Mouse (Mus musculus) stomach, postnatal 0 days (tissue): ENCODE results near the gene Igdcc3. TPM values are rescaled to one million over a fixed set of nuclear protein-coding genes. Genes with fewer than 3 reads are reported as not detected.
"Not testable (repeated sequence)": the region's sequence is repeated elsewhere in the genome, so short reads cannot be mapped to it uniquely, and the experiment has no call there.

Experiments used
- ATAC-seq: fragments of 200-750 bp; cut with Nextera tagmentation; 2 replicates; pipeline ENCODE4 v1.8.0; 2017; ENCODE audit not compliant: low FRiP score, low TSS enrichment
- DNase-seq: peaks from one replicate; pipeline ENCODE4 v3.0.0-alpha.2; 2016; ENCODE audit warnings: low spot score
- H3K27ac ChIP-seq: fragments of 300-500 bp; sonication (generic); replicated peaks from 2 replicates; pipeline ENCODE4 v1.5.1; 2014; ENCODE audit warnings: mild to moderate bottlenecking, control low read depth
- H3K27me3 ChIP-seq: fragments of 300-500 bp; sonication (generic); 2 replicates; pipeline ENCODE4 v1.6.1; 2014; ENCODE audit warnings: low read length; ENCODE audit not compliant: control insufficient read depth, insufficient read depth
- H3K36me3 ChIP-seq: fragments of 300-500 bp; sonication (generic); 2 replicates; pipeline ENCODE4 v1.6.1; 2014; ENCODE audit warnings: low read length, mixed read lengths; ENCODE audit not compliant: control insufficient read depth, insufficient read depth
- H3K4me1 ChIP-seq: fragments of 300-500 bp; sonication (generic); replicated peaks from 2 replicates; pipeline ENCODE4 v1.6.1; 2014; ENCODE audit warnings: antibody characterized with exemption; ENCODE audit not compliant: control insufficient read depth, insufficient read depth
- H3K4me2 ChIP-seq: fragments of 300-500 bp; sonication (generic); replicated peaks from 2 replicates; pipeline ENCODE4 v1.6.1; 2014; ENCODE audit warnings: low read depth, mild to moderate bottlenecking, control low read depth, moderate library complexity
- H3K4me3 ChIP-seq: fragments of 300-500 bp; sonication (generic); 2 replicates; pipeline ENCODE4 v1.5.1; 2014; ENCODE audit warnings: low read depth, low read length, control low read depth
- H3K9ac ChIP-seq: fragments of 300-500 bp; sonication (generic); 2 replicates; pipeline ENCODE4 v1.6.1; 2014; ENCODE audit warnings: mild to moderate bottlenecking, low read length, control low read depth, mixed read lengths
- H3K9me3 ChIP-seq: fragments of 300-500 bp; sonication (generic); 2 replicates; pipeline ENCODE4 v1.6.1; 2016; ENCODE audit warnings: low read length; ENCODE audit not compliant: control insufficient read depth
- CTCF ChIP-seq: IDR thresholded peaks from 2 replicates; pipeline ENCODE4 v1.5.1; 2016; ENCODE audit warnings: antibody characterized with exemption, low read depth, mild to moderate bottlenecking, moderate library complexity
- EP300 ChIP-seq: optimal IDR thresholded peaks from 2 replicates; pipeline ENCODE3; 2016; ENCODE audit warnings: antibody characterized with exemption
- WGBS: fragments of 180-500 bp; shearing (Covaris S2); extraction: QIAGEN DNeasy Blood & Tissue Kit; methylation state at CpG from one replicate; pipeline ENCODE4 v1.1.7; 2014; 5-methylcytosine and 5-hydroxymethylcytosine counted together
- polyA plus RNA-seq: library from polyadenylated mRNA; unstranded; fragments of >200 nt; fragmentation: Nextera tagmentation; extraction: Ambion mirVana; gene quantifications from 2 replicates; pipeline ENCODE4 v1.2.1, GENCODE M21; 2015

Igdcc3 gene
- polyA plus RNA-seq, 1 experiment from 2014 or later = 0.32 TPM

DNA sequence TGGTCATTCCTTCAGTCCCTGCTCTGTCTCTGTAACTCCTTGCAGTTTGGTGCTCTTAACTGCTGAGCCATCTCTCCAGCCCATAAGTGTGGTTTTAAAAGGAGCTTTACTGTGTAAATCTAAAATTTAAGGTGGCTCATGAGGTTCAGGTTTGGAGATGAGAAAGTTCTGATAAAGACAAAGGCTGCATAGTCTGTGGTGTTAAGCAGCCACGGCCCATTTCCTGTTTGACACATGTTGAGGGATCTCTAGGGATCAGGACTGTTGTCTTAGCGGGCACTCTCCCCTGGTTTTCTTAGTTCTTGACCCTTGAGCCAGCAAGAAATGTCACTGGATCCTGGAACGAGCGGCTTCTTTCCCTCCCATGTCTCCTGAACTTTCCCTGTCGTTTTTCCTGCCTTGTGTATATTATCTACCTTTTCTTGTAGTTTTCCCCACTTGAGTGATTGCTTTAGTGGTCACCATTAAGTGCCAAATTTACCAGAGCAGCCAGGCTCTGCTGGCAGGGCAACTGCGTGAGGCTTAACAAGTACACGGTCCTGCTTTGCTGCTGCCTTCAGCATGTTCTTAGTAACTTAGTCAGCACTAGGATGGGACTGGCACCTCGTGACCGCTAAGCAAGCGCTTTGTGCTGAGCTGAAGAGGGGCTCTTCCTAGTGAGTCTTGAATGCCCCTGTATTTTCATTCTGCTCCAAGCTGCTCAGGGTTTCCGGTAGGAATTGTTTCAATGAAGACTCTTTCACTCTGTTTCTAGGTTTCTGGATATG, 64.2 kb downstream of the Igdcc3 start:
- no peaks in the 10 kb centered on the region for H3K27me3 ChIP-seq
- H3K36me3 ChIP-seq = no peaks in the 10 kb centered on the region
- WGBS = 65% methylated on average over 11 of the region's 11 CpGs
- no peaks in the 10 kb centered on the region for H3K9me3 ChIP-seq
- no peak overlapping the region for H3K27ac ChIP-seq
- no peak for DNase-seq
- no peak overlapping the region for H3K4me2 ChIP-seq
- no peaks in the 10 kb centered on the region for H3K4me1 ChIP-seq
- no peak overlapping the region for H3K4me3 ChIP-seq
- no peak for ATAC-seq
- no peak overlapping the region for H3K9ac ChIP-seq
- TF ChIP-seq EP300 (no peak), CTCF (no peak)

DNA sequence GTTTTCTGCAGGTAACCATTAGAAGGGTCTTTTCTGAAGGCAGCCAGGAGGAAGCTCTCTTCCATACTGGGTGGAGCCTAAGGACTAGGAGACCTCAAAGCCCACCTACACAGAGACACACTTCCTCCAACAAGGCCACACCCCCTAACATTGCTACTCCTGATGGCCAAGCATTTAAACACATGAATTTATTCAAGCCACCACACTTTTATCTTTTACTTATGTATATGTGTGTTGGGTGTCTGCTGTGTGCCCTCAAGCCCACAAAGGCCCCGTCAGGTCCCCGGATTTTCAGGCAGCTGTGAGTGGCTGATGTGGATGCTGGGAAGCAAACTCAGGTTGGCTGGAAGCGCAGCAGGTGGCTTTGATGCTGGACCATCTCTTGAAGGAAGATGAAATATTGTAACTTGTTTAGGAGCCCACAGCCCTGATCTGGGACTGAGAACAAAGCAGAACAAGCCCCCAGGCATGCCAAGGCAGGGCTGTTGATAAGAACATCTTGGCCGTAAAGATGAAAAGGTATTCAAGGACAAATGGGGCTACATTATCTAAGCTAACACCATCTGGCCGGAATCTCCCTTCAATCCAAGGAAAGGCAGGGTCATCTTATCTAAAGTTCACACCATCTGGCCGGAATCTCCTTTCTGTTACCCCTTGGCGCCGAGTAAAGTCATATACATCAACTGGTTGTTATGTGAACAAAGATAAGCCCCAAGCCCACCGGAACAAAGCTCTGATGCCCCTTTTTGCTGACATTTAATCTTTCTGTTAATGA, 66.2 kb downstream of the Igdcc3 start:
- ATAC-seq = not testable (repeated sequence)

DNA sequence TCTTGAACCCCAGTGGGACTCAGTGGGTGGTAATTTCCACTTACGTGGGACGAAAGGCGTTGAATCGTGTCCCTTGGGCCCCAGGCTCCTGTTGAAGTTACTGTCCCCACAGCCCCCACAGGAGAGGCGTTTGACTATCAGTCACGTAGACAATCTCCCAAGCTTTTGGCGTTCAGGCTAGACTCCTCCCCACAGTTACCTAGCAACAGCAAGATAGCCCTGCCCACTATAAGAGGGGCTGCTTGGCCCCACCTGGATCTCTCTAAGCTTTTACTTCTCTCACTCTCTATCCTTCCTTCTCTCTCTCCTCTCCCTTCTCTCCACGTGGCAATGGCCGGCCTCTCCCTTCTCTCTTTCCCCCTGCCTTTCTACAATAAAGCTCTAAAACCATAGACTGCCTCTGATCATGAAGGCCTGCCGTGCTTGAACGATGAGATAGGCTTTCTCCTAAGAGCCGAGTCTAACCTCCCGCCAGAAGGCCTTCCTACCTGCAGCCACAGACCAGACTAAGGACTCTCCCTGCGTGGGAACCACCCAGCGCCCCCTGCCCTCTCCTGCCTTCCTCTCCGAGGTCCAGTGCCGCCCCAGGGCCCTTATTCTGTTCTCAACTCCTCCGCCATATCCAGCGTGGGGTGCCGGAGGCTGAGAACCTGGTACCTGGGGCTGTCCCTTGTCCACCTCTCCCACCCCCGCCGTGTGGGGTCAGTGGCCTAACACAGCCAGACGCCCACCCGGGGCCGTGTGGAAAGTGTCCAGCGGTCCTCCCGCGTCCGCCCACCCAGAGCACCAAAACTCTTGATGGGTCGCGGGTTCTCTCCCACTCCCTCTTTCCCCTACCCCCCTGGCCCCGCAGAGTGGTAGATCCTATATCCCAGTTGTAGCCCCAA, 67.5 kb downstream of the Igdcc3 start:
- TF ChIP-seq EP300 (no peak), CTCF (no peak)
- no peaks in the 10 kb centered on the region for H3K27me3 ChIP-seq
- no peak overlapping the region for H3K9ac ChIP-seq
- H3K27ac ChIP-seq = no peak overlapping the region
- 89% methylated on average over 32 of the region's 32 CpGs for WGBS
- H3K4me3 ChIP-seq = no peak overlapping the region
- no peaks in the 10 kb centered on the region for H3K9me3 ChIP-seq
- no peaks in the 10 kb centered on the region for H3K36me3 ChIP-seq
- H3K4me2 ChIP-seq = no peak overlapping the region
- DNase-seq (no peak), ATAC-seq (peak; percentile 11; the same call in 1 of the 2 replicates)
- H3K4me1 ChIP-seq = no peaks in the 10 kb centered on the region

More for the DNA sequence above, 66.2 kb downstream of the Igdcc3 start:
- not testable (repeated sequence) for H3K9me3 ChIP-seq, H3K27ac ChIP-seq, H3K4me3 ChIP-seq, DNase-seq, H3K9ac ChIP-seq, H3K4me2 ChIP-seq, H3K27me3 ChIP-seq, H3K4me1 ChIP-seq, H3K36me3 ChIP-seq
- WGBS = 88% methylated on average over 9 of the region's 9 CpGs

DNA sequence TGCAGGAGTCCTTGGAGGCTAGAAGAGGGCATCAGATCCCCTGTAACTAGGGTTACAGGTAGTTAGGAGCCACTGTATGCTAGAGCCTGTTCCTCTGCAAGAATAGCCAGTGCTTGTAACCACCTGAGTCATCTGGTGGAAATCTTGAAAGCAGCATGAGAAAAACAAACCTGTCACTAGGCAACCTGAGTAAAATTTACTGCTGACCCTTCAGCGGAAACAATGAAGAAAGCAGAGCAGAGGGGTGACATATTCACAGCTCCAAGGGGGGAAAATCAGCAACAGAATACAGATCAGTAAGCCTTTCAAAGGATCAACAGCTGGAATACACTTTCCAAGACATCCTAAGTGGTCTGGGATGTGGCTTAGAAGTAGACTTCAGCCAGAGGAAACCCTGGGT, 70.6 kb downstream of the Igdcc3 start:
- ATAC-seq = no peak
- H3K27ac ChIP-seq = no peak overlapping the region
- H3K27me3 ChIP-seq = no peaks in the 10 kb centered on the region
- WGBS = 41% methylated on average over 1 of the region's 1 CpGs
- no peak overlapping the region for H3K4me3 ChIP-seq
- H3K9me3 ChIP-seq = no peaks in the 10 kb centered on the region
- no peak overlapping the region for H3K9ac ChIP-seq
- H3K4me2 ChIP-seq = no peak overlapping the region
- H3K4me1 ChIP-seq = 0 out of 2 replicates have a peak, but pooled peaks cover 3% of the 10 kb centered on the region
- TF ChIP-seq CTCF (no peak), EP300 (no peak)
- DNase-seq = no peak
- H3K36me3 ChIP-seq = no peaks in the 10 kb centered on the region

DNA sequence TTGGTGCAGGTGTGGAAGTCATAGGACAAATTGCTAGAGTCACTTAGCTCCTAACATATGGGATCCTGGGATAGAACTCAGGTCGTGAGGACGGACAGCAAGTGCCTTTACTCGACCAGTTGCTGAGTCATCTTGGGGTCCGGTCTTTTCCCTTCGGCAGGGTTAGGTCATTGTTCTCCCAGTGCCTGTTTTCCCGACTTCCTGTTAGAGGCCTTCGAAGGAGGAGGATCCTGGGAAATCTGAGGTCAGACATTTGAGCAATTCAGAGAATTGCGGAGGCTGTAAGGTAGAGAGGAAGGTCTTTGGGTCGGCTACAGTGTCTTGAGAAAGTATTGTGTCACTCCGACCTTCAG, 73.4 kb downstream of the Igdcc3 start:
- Histone ChIP-seq H3K36me3 (no peaks in the 10 kb centered on the region), H3K27ac (peak overlapping the region; percentile 96), H3K9me3 (no peaks in the 10 kb centered on the region), H3K4me3 (peak overlapping the region; percentile 61), H3K9ac (peak overlapping the region; percentile 75; the same call in 1 of the 2 replicates), H3K4me1 (0 out of 2 replicates have a peak, but pooled peaks cover 3% of the 10 kb centered on the region), H3K27me3 (no peaks in the 10 kb centered on the region), H3K4me2 (peak overlapping the region; percentile 96)
- no peak for TF ChIP-seq EP300
- DNase-seq (peak; percentile 69), ATAC-seq (peak; percentile 50)
- 23% methylated on average over 10 of the region's 10 CpGs for WGBS
